Mouse (Mus musculus) ES-Bruce4 (cell line): ENCODE data around the gene Frmd5. TPM values are rescaled to one million over a fixed set of nuclear protein-coding genes. Genes with fewer than 3 reads are reported as not detected.

Experiments used
- H3K27ac ChIP-seq: 2 replicates; pipeline ENCODE4 v1.5.1; 2012; ENCODE audit warnings: low read length, inconsistent platforms; ENCODE audit not compliant: insufficient read depth
- H3K27me3 ChIP-seq: 2 replicates; pipeline ENCODE4 v1.6.1; 2012; ENCODE audit warnings: mild to moderate bottlenecking, low read length, inconsistent platforms; ENCODE audit not compliant: control insufficient read depth, poor library complexity, insufficient read depth, severe bottlenecking
- H3K36me3 ChIP-seq: 2 replicates; pipeline ENCODE4 v1.6.1; 2012; ENCODE audit warnings: inconsistent platforms, mild to moderate bottlenecking, low read length, moderate library complexity; ENCODE audit not compliant: control insufficient read depth, poor library complexity, insufficient read depth, severe bottlenecking
- H3K4me1 ChIP-seq: one replicate; pipeline ENCODE4 v1.8.1; 2011; ENCODE audit warnings: low read length; ENCODE audit not compliant: control insufficient read depth, insufficient read depth
- H3K4me3 ChIP-seq: 2 replicates; pipeline ENCODE4 v1.5.1; 2011; ENCODE audit warnings: low read depth, mild to moderate bottlenecking, low read length
- H3K9ac ChIP-seq: 2 replicates; pipeline ENCODE4 v1.6.1; 2012; ENCODE audit warnings: low read depth, mild to moderate bottlenecking, inconsistent platforms; ENCODE audit not compliant: poor library complexity, severe bottlenecking
- H3K9me3 ChIP-seq: replicated peaks from 2 replicates; pipeline ENCODE4 v1.6.1; 2012; ENCODE audit warnings: mild to moderate bottlenecking, low read length, inconsistent platforms; ENCODE audit not compliant: control insufficient read depth, poor library complexity, insufficient read depth, severe bottlenecking
- CTCF ChIP-seq: IDR thresholded peaks from one replicate; pipeline ENCODE4 v1.8.1; 2011; ENCODE audit warnings: low read depth, low read length
- EP300 ChIP-seq: IDR thresholded peaks from 2 replicates; pipeline ENCODE4 v1.6.1; 2011; ENCODE audit warnings: low read depth, low read length; ENCODE audit not compliant: insufficient read depth
- POLR2A ChIP-seq: IDR thresholded peaks from one replicate; pipeline ENCODE4 v1.8.1; 2011; ENCODE audit warnings: low read length; ENCODE audit not compliant: insufficient read depth
- polyA plus RNA-seq: library from polyadenylated mRNA; stranded (reverse); fragments of >200 nt; gene quantifications from 2 replicates; pipeline ENCODE4 v1.2.4, GENCODE M21; 2011; ENCODE audit warnings: low read depth; ENCODE audit not compliant: missing spikeins, insufficient read depth, insufficient read length

The Frmd5 gene
- polyA plus RNA-seq, 1 experiment: 10.5 TPM

GRCm38 (mm10) chr2:121646528-121646927 lies 160.4 kb downstream of the Frmd5 start:
- H3K4me3 ChIP-seq: no peak overlapping the region
- H3K27me3 ChIP-seq: no peaks in the 10 kb centered on the region
- H3K4me1 ChIP-seq: peaks cover 3% of the 10 kb centered on the region
- no peak overlapping the region for H3K9ac ChIP-seq
- no peaks in the 10 kb centered on the region for H3K9me3 ChIP-seq
- H3K27ac ChIP-seq: no peak overlapping the region
- TF ChIP-seq EP300: no peak
- no peak for TF ChIP-seq POLR2A
- TF ChIP-seq CTCF: no peak
- H3K36me3 ChIP-seq: no peaks in the 10 kb centered on the region

DNA sequence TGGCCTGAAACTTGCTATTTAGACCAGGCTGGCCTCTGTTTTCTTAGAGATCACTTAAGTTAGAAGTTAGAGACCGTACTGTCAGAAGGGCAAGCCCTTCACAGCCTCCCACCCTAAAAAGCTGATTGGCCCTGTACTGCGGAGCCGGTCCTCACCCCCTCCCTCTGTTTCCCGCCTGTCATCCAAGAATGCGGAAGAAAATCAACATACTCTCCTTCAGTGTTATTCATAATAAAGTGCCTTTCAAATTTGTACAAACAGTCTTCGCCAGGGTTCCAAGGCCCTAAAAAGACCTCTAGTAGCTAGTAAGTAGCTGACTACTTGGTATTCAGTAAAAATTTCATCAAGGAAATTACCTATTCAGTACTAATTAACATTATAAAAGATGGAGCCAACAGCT lies 164.0 kb downstream of the Frmd5 start:
- no peak overlapping the region for H3K9ac ChIP-seq
- no peak overlapping the region for H3K4me3 ChIP-seq
- no peak for TF ChIP-seq CTCF
- no peak for TF ChIP-seq POLR2A
- TF ChIP-seq EP300: peak; percentile 72; the same call in 1 of the 2 replicates
- no peaks in the 10 kb centered on the region for H3K36me3 ChIP-seq
- H3K4me1 ChIP-seq: peaks cover 3% of the 10 kb centered on the region
- H3K27ac ChIP-seq: no peak overlapping the region
- no peaks in the 10 kb centered on the region for H3K27me3 ChIP-seq
- no peaks in the 10 kb centered on the region for H3K9me3 ChIP-seq

DNA sequence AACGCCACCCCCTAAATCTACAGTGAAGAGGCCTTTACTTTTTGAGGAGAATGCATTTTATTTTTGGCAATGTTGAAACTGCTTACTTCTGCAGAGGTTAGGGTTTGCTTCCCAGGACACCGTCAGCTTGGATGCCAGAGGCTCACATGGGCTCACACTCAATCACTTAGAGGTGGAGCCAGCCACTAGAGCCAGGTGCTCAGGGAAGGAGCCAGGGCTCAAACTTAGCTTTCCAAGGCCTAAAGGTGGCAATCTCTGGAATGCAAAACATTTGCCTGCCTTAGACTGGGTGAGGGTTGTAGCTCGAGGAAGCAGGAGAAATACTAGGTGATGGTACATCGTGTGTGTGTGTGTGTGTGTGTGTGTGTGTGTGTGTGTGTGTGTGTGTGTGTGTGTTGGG lies 174.8 kb downstream of the Frmd5 start:
- Histone ChIP-seq H3K27ac (no peak overlapping the region), H3K27me3 (no peaks in the 10 kb centered on the region), H3K9me3 (no peaks in the 10 kb centered on the region), H3K36me3 (no peaks in the 10 kb centered on the region), H3K4me1 (peaks cover 1% of the 10 kb centered on the region), H3K4me3 (no peak overlapping the region), H3K9ac (no peak overlapping the region)
- TF ChIP-seq POLR2A: no peak
- no peak for TF ChIP-seq EP300
- TF ChIP-seq CTCF: no peak

GRCm38 (mm10) chr2:121630286-121630685 lies 176.6 kb downstream of the Frmd5 start:
- H3K4me3 ChIP-seq: no peak overlapping the region
- no peak overlapping the region for H3K27ac ChIP-seq
- H3K27me3 ChIP-seq: no peaks in the 10 kb centered on the region
- H3K9ac ChIP-seq: no peak overlapping the region
- no peak for TF ChIP-seq EP300
- TF ChIP-seq POLR2A: no peak
- TF ChIP-seq CTCF: no peak
- peaks cover 1% of the 10 kb centered on the region for H3K4me1 ChIP-seq
- no peaks in the 10 kb centered on the region for H3K36me3 ChIP-seq
- H3K9me3 ChIP-seq: no peaks in the 10 kb centered on the region

DNA sequence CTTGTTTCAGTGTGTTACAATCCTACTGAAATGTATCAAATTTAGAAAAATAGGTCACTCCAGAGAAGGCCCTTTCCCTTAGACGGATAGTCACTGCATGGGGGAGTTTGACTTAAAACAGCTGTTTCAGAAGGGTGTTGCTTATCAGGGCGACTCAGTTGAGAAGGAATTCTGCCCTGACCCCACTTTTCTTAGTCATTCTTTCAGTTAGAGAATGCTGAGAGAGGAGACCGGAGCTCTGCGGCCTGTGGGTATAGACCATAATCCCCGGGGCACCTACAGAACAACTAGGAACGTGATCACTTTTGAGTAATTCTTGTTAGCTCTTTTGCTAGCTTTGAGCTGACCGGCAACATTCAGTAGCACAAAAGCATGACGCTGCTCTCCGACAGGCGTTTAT lies 178.6 kb downstream of the Frmd5 start:
- no peak overlapping the region for H3K9ac ChIP-seq
- TF ChIP-seq EP300 (no peak), CTCF (no peak), POLR2A (no peak)
- H3K27me3 ChIP-seq: no peaks in the 10 kb centered on the region
- no peaks in the 10 kb centered on the region for H3K9me3 ChIP-seq
- H3K4me1 ChIP-seq: peaks cover 1% of the 10 kb centered on the region
- no peak overlapping the region for H3K4me3 ChIP-seq
- H3K27ac ChIP-seq: no peak overlapping the region
- H3K36me3 ChIP-seq: no peaks in the 10 kb centered on the region

DNA sequence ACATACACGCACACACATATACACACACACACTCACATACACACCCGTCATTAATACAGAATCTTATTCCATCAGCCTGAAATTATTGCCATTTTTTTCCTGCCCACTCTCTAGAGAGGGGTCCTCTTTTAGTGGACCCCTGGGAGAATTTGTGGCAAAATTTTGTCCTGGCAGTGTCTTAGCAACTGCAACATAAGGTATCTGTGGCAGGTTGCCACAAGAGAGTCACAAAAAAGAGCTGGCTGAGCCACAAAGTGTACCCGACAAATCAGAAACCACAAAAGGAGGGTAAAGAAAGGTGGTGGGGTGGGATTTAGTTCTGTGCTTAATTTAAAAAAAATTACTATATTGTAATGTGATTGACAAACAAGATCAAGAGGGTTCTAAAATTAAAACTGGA lies 181.0 kb downstream of the Frmd5 start:
- Histone ChIP-seq H3K27me3 (no peaks in the 10 kb centered on the region), H3K4me1 (peaks cover 3% of the 10 kb centered on the region), H3K27ac (no peak overlapping the region), H3K9ac (no peak overlapping the region), H3K4me3 (no peak overlapping the region), H3K36me3 (no peaks in the 10 kb centered on the region), H3K9me3 (no peaks in the 10 kb centered on the region)
- TF ChIP-seq EP300 (no peak), CTCF (no peak)
